Mouse (Mus musculus) gastrocnemius, postnatal 36 days (tissue): Measurements from ENCODE around the gene Plekha5. TPM values are rescaled to one million over a fixed set of nuclear protein-coding genes. Genes with fewer than 3 reads are reported as not detected.

ENCODE experiments used
- DNase-seq, 2 experiments: peaks; one replicate each; pipeline ENCODE4 v3.0.0; 2022
- intact Hi-C: fragments of 180-260 bp; cut with DNase I; formaldehyde crosslinking; loops from one replicate; pipeline ENCODE4 v1.15.1; 2025
- long read RNA-seq, 2 experiments: library from polyadenylated mRNA; stranded (forward); transcript quantifications; one replicate each; pipeline ENCODE4 v2.0.0; 2021
- total RNA-seq, 2 experiments: library from RNA; stranded (reverse); gene quantifications; 2 replicates each; pipeline ENCODE4 v1.2.3; 2021

The Plekha5 gene
- total RNA-seq, result 1 to 10 TPM; 8.7 to 9.2 TPM
- long read RNA-seq, experiment 1, partial matches to known transcripts, result 2 of 4 reads
- long read RNA-seq, experiment 1, other reads (novel, unspliced or antisense), result 2 of 4 reads
- long read RNA-seq, experiment 2, partial matches to known transcripts, result 0 of 2 reads
- long read RNA-seq, experiment 2, other reads (novel, unspliced or antisense), result 2 of 2 reads

- peak in 1 of 2 experiments; percentile 49 for DNase-seq
- intact Hi-C loops, result loop anchor here (5.0 kb wide), 1 partner anchor 87 kb away; no protein-coding TSS in a partner anchor
These were observed at the start of gene Plekha5 for GRCm38 (mm10) chr6:140423846-140424200. Plekha5 (plus strand) TSS chr6:140424054.

GRCm38 (mm10) chr6:140375671-140376070, 48.2 kb upstream of the Plekha5 start:
- DNase-seq, result no peak
- intact Hi-C loops, result no loop called here

GRCm38 (mm10) chr6:140380588-140380987, 43.3 kb upstream of the Plekha5 start:
- DNase-seq, result no peak
- intact Hi-C loops, result no loop called here

- DNase-seq, result peak in 1 of 2 experiments; percentile 9
- intact Hi-C loops, result no loop called here
These were observed 42.7 kb upstream of the Plekha5 start for GRCm38 (mm10) chr6:140381162-140381561.

GRCm38 (mm10) chr6:140383580-140384400, 40.1 kb upstream of the Plekha5 start:
- no peak for DNase-seq

GRCm38 (mm10) chr6:140396687-140397086, 27.2 kb upstream of the Plekha5 start:
- no peak for DNase-seq
- intact Hi-C loops, result no loop called here

More at GRCm38 (mm10) chr6:140383580-140384400, 40.1 kb upstream of the Plekha5 start:
- intact Hi-C loops, result no loop called here

GRCm38 (mm10) chr6:140402766-140403310, 21.0 kb upstream of the Plekha5 start:
- intact Hi-C loops, result no loop called here
- DNase-seq, result no peak

- intact Hi-C loops, result no loop called here
- DNase-seq, result no peak
These were observed 11.9 kb upstream of the Plekha5 start for GRCm38 (mm10) chr6:140411996-140412395.

- intact Hi-C loops, result loop anchor here (5.0 kb wide), 1 partner anchor 86 kb away; no protein-coding TSS in a partner anchor
- peak; percentile 36 to 45 for DNase-seq
These were observed 611 bp upstream of the Plekha5 start for GRCm38 (mm10) chr6:140423041-140423845.

GRCm38 (mm10) chr6:140424201-140424990, 542 bp downstream of the Plekha5 start:
- peak in 1 of 2 experiments; percentile 11 for DNase-seq

GRCm38 (mm10) chr6:140424991-140425361, 1.1 kb downstream of the Plekha5 start:
- intact Hi-C loops, result loop anchor here (5.0 kb wide), 1 partner anchor 88 kb away; no protein-coding TSS in a partner anchor
- peak in 1 of 2 experiments; percentile 20 for DNase-seq

More at GRCm38 (mm10) chr6:140424201-140424990, 542 bp downstream of the Plekha5 start:
- intact Hi-C loops, result loop anchor here (5.0 kb wide), 1 partner anchor 87 kb away; no protein-coding TSS in a partner anchor

- intact Hi-C loops, result no loop called here
- DNase-seq, result no peak
These were observed 5.4 kb downstream of the Plekha5 start for GRCm38 (mm10) chr6:140429236-140429635.

- no peak for DNase-seq
- intact Hi-C loops, result no loop called here
These were observed 8.5 kb downstream of the Plekha5 start for GRCm38 (mm10) chr6:140432363-140432762.

- DNase-seq, result peak in 1 of 2 experiments; percentile 27
- intact Hi-C loops, result loop anchor here (5.0 to 10.0 kb wide), 2 partner anchors 566 to 849 kb away; no protein-coding TSS in a partner anchor
These were observed 19.5 kb downstream of the Plekha5 start for GRCm38 (mm10) chr6:140443374-140443773.

GRCm38 (mm10) chr6:140444147-140444546, 20.3 kb downstream of the Plekha5 start:
- DNase-seq, result no peak
- intact Hi-C loops, result loop anchor here (5.0 to 10.0 kb wide), 2 partner anchors 567 to 849 kb away; no protein-coding TSS in a partner anchor

- intact Hi-C loops, result loop anchor here (5.0 to 10.0 kb wide), 2 partner anchors 568 to 850 kb away; no protein-coding TSS in a partner anchor
- no peak for DNase-seq
These were observed 21.1 kb downstream of the Plekha5 start for GRCm38 (mm10) chr6:140444855-140445465.

- intact Hi-C loops, result loop anchor here (10.0 kb wide), 1 partner anchor 853 kb away; no protein-coding TSS in a partner anchor
- no peak for DNase-seq
These were observed 24.3 kb downstream of the Plekha5 start for GRCm38 (mm10) chr6:140448010-140448739.

GRCm38 (mm10) chr6:140450693-140451092, 26.8 kb downstream of the Plekha5 start:
- DNase-seq, result no peak
- intact Hi-C loops, result no loop called here
